Mouse (Mus musculus): Measurements from ENCODE around the gene Sass6. TPM values are rescaled to one million over a fixed set of nuclear protein-coding genes. Genes with fewer than 3 reads are reported as not detected.
"Not testable (repeated sequence)": the region's sequence is repeated elsewhere in the genome, so short reads cannot be mapped to it uniquely, and the experiment has no call there.

The Sass6 gene
- 37.3 and 39.5 TPM in 2 replicates for polyA plus RNA-seq (2016; fragmentation: Nextera tagmentation; extraction: Ambion mirVana)

GRCm38 (mm10) chr3:116594728-116595602 lies at the start of gene Sass6:
Gene Sass6 (plus strand): TSS chr3:116594982.
- no peaks in the 10 kb centered on the region for H3K9me3 ChIP-seq (replicated peaks)
- H3K36me3 ChIP-seq = peaks cover 33% of the 10 kb centered on the region
- no peaks in the 10 kb centered on the region for H3K27me3 ChIP-seq (ENCODE audit: low read depth, poor library complexity, severe bottlenecking)
- WGBS = under 1% methylated on average over 65 of the region's 65 CpGs
- H3K4me1 ChIP-seq = peaks cover 16% of the 10 kb centered on the region
- H3K27ac ChIP-seq (replicated peaks) = peak within 1 kb of the TSS; percentile 93
- peak; percentile 97 for DNase-seq (ENCODE audit: low spot score)
- peak within 1 kb of the TSS; percentile 91 for H3K4me3 ChIP-seq

GRCm38 (mm10) chr3:116547430-116547829 lies 47.4 kb upstream of the Sass6 start:
- Histone ChIP-seq H3K27me3 (ENCODE audit: low read depth, poor library complexity, severe bottlenecking) (no peaks in the 10 kb centered on the region), H3K27ac (replicated peaks) (no peak overlapping the region), H3K9me3 (replicated peaks) (no peaks in the 10 kb centered on the region), H3K4me1 (no peaks in the 10 kb centered on the region), H3K4me3 (no peak overlapping the region), H3K36me3 (peaks cover 74% of the 10 kb centered on the region)
- no peak for DNase-seq (ENCODE audit: low spot score)
- 95% methylated on average over 5 of the region's 5 CpGs for WGBS

GRCm38 (mm10) chr3:116551362-116551761 lies 43.4 kb upstream of the Sass6 start:
- no peaks in the 10 kb centered on the region for H3K27me3 ChIP-seq (ENCODE audit: low read depth, poor library complexity, severe bottlenecking)
- WGBS = 95% methylated on average over 5 of the region's 5 CpGs
- H3K4me3 ChIP-seq = no peak overlapping the region
- DNase-seq (ENCODE audit: low spot score) = no peak
- no peaks in the 10 kb centered on the region for H3K9me3 ChIP-seq (replicated peaks)
- no peaks in the 10 kb centered on the region for H3K4me1 ChIP-seq
- H3K27ac ChIP-seq (replicated peaks) = no peak overlapping the region
- H3K36me3 ChIP-seq = peaks cover 45% of the 10 kb centered on the region

- H3K4me1 ChIP-seq; H3K36me3 ChIP-seq; H3K4me3 ChIP-seq; H3K27ac ChIP-seq (replicated peaks); DNase-seq (ENCODE audit: low spot score); H3K27me3 ChIP-seq (ENCODE audit: low read depth, poor library complexity, severe bottlenecking); H3K9me3 ChIP-seq (replicated peaks): not testable (repeated sequence)
- WGBS = 95% methylated on average over 14 of the region's 14 CpGs
Observed at GRCm38 (mm10) chr3:116561315-116561714, 33.5 kb upstream of the Sass6 start.

GRCm38 (mm10) chr3:116562408-116563094 lies 32.2 kb upstream of the Sass6 start, which contains the start of gene Lrrc39:
Gene Lrrc39 (plus strand): TSS chr3:116562973.
- 87% methylated on average over 7 of the region's 7 CpGs for WGBS
- Histone ChIP-seq H3K9me3 (replicated peaks) (peaks cover 7% of the 10 kb centered on the region; the same call in 1 of the 2 replicates), H3K27me3 (ENCODE audit: low read depth, poor library complexity, severe bottlenecking) (no peaks in the 10 kb centered on the region), H3K4me3 (no peak within 1 kb of the TSS), H3K27ac (replicated peaks) (no peak within 1 kb of the TSS), H3K36me3 (no peaks in the 10 kb centered on the region), H3K4me1 (no peaks in the 10 kb centered on the region)
- DNase-seq (ENCODE audit: low spot score) = no peak

GRCm38 (mm10) chr3:116563095-116563492 lies 31.7 kb upstream of the Sass6 start:
- Histone ChIP-seq H3K27ac (replicated peaks) (no peak overlapping the region), H3K4me1 (no peaks in the 10 kb centered on the region), H3K36me3 (no peaks in the 10 kb centered on the region), H3K27me3 (ENCODE audit: low read depth, poor library complexity, severe bottlenecking) (no peaks in the 10 kb centered on the region), H3K4me3 (no peak overlapping the region), H3K9me3 (replicated peaks) (peaks cover 7% of the 10 kb centered on the region; the same call in 1 of the 2 replicates)
- 88% methylated on average over 7 of the region's 7 CpGs for WGBS
- no peak for DNase-seq (ENCODE audit: low spot score)

- DNase-seq (ENCODE audit: low spot score) = no peak
- 78% methylated on average over 2 of the region's 2 CpGs for WGBS
- H3K36me3 ChIP-seq = no peaks in the 10 kb centered on the region
- H3K27ac ChIP-seq (replicated peaks) = no peak overlapping the region
- H3K4me1 ChIP-seq = no peaks in the 10 kb centered on the region
- no peaks in the 10 kb centered on the region for H3K27me3 ChIP-seq (ENCODE audit: low read depth, poor library complexity, severe bottlenecking)
- H3K9me3 ChIP-seq (replicated peaks) = peaks cover 7% of the 10 kb centered on the region; the same call in 1 of the 2 replicates
- H3K4me3 ChIP-seq = no peak overlapping the region
Observed at GRCm38 (mm10) chr3:116570628-116571027, 24.2 kb upstream of the Sass6 start.

GRCm38 (mm10) chr3:116577286-116577685 lies 17.5 kb upstream of the Sass6 start:
- no peaks in the 10 kb centered on the region for H3K4me1 ChIP-seq
- no peak overlapping the region for H3K27ac ChIP-seq (replicated peaks)
- H3K4me3 ChIP-seq = no peak overlapping the region
- 74% methylated on average over 3 of the region's 3 CpGs for WGBS
- peaks cover 29% of the 10 kb centered on the region for H3K36me3 ChIP-seq
- H3K9me3 ChIP-seq (replicated peaks) = no peaks in the 10 kb centered on the region
- no peak for DNase-seq (ENCODE audit: low spot score)
- no peaks in the 10 kb centered on the region for H3K27me3 ChIP-seq (ENCODE audit: low read depth, poor library complexity, severe bottlenecking)

GRCm38 (mm10) chr3:116582201-116582600 lies 12.6 kb upstream of the Sass6 start:
- no peaks in the 10 kb centered on the region for H3K27me3 ChIP-seq (ENCODE audit: low read depth, poor library complexity, severe bottlenecking)
- no peaks in the 10 kb centered on the region for H3K4me1 ChIP-seq
- H3K9me3 ChIP-seq (replicated peaks) = no peaks in the 10 kb centered on the region
- H3K36me3 ChIP-seq = peaks cover 78% of the 10 kb centered on the region
- H3K27ac ChIP-seq (replicated peaks) = no peak overlapping the region
- no peak overlapping the region for H3K4me3 ChIP-seq
- no peak for DNase-seq (ENCODE audit: low spot score)
- WGBS = 97% methylated on average over 9 of the region's 9 CpGs

- Histone ChIP-seq H3K27me3 (ENCODE audit: low read depth, poor library complexity, severe bottlenecking) (no peaks in the 10 kb centered on the region), H3K4me1 (peaks cover 16% of the 10 kb centered on the region), H3K9me3 (replicated peaks) (no peaks in the 10 kb centered on the region), H3K36me3 (peaks cover 40% of the 10 kb centered on the region), H3K4me3 (peak overlapping the region; percentile 91), H3K27ac (replicated peaks) (peak overlapping the region; percentile 93)
- no peak for DNase-seq (ENCODE audit: low spot score)
- WGBS = 3% methylated on average over 22 of the region's 22 CpGs
Observed at GRCm38 (mm10) chr3:116594076-116594727, 580 bp upstream of the Sass6 start.

- Histone ChIP-seq H3K36me3 (peaks cover 27% of the 10 kb centered on the region), H3K4me1 (peaks cover 16% of the 10 kb centered on the region), H3K27me3 (ENCODE audit: low read depth, poor library complexity, severe bottlenecking) (no peaks in the 10 kb centered on the region), H3K27ac (replicated peaks) (peak overlapping the region; percentile 93), H3K9me3 (replicated peaks) (no peaks in the 10 kb centered on the region), H3K4me3 (peak overlapping the region; percentile 91)
- DNase-seq (ENCODE audit: low spot score) = no peak
- 13% methylated on average over 10 of the region's 10 CpGs for WGBS
Observed at GRCm38 (mm10) chr3:116595603-116595991, 815 bp downstream of the Sass6 start.

- Histone ChIP-seq H3K27ac (replicated peaks) (no peak overlapping the region), H3K4me3 (no peak overlapping the region), H3K27me3 (ENCODE audit: low read depth, poor library complexity, severe bottlenecking) (no peaks in the 10 kb centered on the region), H3K36me3 (peaks cover 23% of the 10 kb centered on the region), H3K4me1 (peaks cover 7% of the 10 kb centered on the region), H3K9me3 (replicated peaks) (no peaks in the 10 kb centered on the region)
- WGBS = 86% methylated on average over 2 of the region's 2 CpGs
- no peak for DNase-seq (ENCODE audit: low spot score)
Observed at GRCm38 (mm10) chr3:116599705-116600104, 4.9 kb downstream of the Sass6 start.

Data from midbrain, embryonic 10.5 days (tissue).